Mouse (Mus musculus) testis, postnatal 10 days (tissue): ENCODE measurements at regions not wholly inside any gene's neighbourhood (a gene's known extent, or its start where the extent isn't known, plus 50 kb on each side); places are given as distances from the start of the nearest gene placed in this dataset.

Experiments used
- DNase-seq: peaks from one replicate; pipeline ENCODE4 v3.0.0; 2021; ENCODE audit warnings: low spot score

DNA sequence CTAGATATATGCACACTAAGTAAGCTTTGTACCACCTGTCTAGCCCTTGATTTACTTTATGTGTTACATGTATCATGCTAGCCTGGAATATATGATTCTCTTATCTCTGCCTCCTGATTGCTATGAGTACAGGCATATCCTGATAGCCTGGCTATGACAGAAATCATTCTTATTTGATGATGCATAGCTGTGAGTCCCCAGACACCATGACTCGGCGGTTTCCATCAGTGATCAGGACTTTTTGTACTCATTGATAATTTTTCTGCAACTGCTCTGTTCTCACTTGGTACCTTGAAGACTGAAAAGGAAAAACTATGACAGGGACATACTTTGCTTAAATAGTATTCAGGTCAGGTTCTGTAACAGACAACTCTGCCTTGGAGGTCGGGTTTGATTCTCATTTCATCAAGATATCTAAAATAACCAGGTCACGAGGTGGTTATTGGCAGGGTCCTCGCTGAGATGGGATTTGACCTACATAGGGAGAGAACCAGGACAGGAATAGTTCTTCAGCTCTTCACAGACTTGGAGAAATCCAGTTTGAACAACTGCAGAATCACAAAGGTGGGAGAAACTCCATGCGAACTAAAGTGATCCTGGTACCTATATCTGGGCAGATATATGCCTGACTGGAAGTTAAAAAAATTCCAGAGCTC is 320.2 kb upstream of the Ubash3b start:
- DNase-seq = no peak

DNA sequence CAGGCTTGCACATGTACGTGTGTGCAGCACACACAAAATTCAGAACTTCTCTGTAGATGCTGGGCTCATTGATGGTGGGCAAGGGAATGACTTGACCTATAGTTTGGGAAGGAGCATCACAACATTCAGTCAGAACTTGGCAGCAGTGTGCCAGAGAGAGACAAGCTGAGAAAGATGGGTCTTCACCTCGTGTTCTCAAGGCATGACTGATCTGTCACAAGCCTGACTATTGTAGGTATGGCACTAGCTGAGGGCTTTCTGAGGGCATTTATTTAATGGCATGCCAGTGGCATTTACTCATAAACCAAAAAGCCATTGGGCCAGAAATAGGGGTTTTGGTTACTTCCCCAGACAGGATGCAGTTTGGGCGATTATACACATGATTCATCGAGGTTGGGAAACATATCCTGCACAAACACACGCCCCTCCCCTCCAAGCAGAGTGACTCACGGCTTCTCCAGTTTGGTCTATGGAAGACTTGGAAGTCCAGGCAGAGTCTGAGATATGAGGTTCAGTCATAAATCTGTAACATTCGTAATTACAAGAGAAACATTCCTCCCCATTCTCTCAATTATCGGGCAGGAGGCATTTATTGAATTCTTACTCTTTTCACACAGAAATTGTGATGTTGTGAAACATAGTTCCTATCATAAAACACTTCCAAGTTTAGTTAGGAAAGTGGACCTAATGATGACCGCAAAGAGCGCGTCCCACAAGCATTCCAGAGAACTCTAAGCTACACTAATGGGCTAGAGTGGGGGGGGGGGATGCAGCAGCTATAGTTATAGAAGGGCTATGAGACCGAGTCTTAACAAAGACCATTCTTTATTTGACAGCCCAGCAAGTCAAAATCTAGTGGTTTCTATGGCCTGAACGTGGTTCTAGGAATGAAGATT is 318.6 kb upstream of the Ubash3b start:
- DNase-seq = no peak

DNA sequence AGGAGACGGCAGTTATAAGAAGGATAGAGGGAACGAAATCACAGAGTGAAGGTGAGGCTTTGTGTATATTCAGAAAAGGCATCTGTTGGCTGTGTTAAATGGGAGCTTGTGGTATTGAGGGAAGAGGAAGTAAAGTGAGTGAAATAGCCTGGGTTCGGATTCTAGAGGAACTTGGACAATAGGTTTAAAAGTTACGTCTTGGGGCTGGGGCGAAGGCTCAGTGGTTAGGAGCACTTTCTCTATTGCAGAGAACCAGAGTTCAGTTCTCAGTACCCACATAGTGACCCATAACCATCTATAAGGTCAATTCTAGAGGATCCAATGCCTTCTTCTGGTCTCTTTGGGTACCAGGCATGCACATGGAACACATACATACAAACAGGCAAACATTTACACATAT is 317.6 kb upstream of the Ubash3b start:
- DNase-seq = no peak

DNA sequence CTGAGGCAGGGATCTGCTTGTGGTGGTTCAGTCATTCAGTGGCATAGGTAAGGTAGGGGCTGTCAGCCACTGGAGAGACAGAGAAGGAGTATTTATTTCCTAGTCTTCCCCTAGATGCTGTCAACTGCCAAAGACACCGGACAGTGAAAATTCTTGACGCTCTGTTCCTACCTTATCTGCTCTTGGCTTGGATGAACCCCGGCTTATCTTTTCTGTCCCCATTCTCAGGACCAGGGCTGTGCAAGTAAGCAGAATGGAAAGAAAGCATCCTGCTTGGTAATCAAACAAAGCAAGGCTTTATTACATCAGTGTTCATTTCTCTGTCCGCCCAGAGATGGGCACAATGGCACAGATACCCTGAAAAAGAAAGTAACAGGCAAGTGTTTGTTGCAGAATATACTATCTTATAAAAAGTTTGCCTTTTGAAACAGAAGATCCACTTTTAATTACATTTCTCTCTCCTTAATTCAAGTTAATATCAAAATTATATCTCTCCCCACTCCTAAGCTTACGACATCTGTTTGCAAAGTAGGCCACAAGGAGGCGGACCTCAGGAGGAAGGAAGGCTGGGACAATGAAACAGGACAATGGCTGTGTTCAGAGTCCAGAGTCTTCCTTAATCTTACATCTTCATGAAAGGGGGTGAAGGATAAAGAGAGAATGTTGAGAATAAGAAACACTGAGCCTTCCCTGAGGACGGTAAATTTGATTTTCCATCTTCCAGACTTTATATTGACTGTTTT is 316.8 kb upstream of the Ubash3b start:
- no peak for DNase-seq

- no peak for DNase-seq
These were observed 313.8 kb upstream of the Ubash3b start for GRCm38 (mm10) chr9:41475326-41475725.

DNA sequence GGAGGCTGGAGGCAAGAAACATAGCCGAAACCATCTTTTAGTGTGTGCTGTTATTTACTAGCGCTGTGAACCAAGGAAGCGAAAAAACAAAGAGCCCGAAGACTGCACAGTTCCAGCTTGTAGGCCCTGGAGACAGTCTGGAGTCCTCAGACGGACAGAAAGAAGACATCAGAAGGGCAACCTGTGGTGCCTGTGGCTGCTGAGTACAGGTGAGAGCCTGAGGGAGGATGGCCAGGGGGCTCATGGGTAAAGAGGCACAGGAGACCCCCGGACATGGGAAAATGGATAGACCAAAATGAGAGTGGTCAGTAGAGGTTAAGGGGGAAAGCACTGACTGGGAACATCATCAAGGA is 313.4 kb upstream of the Ubash3b start:
- peak; percentile 52 for DNase-seq

DNA sequence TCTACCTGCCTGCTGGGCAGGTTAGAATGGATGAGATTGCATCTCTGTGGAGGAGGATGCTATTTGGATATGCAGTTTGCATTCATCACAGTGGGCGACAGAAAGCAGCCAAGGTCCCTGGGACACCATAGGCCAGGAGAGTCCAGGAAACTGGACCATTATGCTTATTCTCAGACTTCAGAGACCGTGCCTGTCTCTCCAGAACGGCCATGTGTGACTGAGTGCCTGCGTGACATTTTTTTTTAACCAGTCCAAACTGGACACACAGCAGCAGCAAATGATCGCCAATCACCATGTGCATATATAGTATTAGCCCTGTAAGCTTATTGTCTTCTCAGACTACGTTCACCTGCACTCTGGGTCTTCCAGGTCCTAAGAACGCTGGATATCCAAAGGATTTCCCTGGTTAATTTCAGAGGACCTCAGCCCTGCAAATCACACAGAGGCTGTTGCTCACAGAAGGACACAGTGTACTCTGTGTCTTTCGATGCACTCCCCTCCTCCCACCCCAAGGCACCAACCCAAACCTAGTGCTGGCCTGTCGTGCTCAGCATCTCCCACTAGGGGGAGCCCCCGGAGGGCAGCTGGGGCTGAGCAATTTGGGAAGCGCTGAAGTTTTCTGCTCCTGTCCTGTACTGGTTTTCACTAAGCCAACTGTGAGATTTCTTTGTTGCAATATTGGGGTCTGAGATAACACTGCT is 312.9 kb upstream of the Ubash3b start:
- DNase-seq = peak; percentile 97

GRCm38 (mm10) chr9:41473506-41473905 is 312.0 kb upstream of the Ubash3b start:
- DNase-seq = no peak

GRCm38 (mm10) chr9:41471345-41471744 is 309.8 kb upstream of the Ubash3b start:
- no peak for DNase-seq

DNA sequence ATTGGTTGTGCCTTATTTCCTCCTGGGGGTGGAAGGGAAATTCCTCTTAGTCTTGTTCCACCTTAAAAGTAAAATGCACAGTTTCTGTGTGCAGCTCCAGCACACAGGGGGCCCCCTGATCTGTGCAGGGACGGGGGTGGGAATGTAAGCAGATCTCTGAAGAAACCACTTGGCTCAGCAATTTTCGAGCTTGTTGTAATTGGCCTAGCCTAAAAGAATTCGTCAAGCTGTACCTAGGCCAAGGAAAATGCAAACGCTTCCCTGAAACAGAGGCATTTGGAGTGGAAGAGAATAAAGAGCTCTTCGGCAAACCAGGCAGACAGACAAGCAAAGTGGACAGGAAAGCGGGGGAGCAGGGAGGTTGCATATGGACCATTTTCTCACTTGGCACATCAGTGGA is 308.5 kb upstream of the Ubash3b start:
- no peak for DNase-seq

DNA sequence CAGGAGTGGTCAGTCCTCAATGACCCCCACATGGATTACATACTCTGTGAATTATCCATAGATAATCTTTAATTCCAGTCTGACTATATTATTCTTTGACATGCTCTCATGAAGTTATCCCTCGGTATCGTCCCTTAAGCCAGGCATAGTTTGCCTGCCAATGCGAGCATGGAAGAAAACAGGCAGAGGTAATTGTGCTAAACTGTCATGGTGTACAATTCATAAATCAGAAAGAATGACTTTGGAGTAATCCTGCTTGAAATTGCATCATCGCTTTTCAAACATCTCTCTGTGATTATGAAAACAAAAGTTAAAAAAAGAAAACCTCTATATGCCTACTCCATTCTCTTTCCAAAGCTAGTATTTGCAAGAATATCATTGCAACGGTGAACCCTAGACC is 307.9 kb upstream of the Ubash3b start:
- no peak for DNase-seq

DNA sequence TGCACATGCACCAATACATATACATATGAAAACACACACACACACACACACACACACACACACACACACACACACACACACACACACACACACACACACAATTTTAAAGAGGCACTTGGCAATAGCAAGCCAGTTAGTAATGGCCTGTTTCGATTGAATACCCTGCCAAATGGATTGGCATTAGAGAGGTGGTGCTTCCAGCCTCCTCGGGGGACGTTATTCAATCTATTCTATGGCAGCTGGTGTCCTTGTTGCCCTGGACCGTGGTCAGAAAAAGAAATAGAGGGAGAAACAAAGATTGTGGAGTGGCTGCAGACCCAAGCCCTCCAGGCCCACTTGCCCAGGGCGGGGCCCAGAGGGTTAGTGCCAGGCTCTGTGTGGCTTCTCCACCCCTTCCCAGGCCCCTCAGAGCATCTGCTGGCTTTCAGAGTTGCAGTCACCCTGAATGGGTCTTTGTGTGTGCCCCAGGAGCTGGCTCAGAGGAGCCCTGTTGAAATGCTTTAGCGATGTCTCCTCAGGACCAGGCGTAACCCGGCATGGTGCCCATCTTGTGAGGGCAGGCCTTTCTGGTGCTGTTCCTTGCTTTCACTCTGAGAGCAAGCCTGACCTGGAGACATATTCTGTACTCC is 302.7 kb upstream of the Ubash3b start:
- DNase-seq = no peak

DNA sequence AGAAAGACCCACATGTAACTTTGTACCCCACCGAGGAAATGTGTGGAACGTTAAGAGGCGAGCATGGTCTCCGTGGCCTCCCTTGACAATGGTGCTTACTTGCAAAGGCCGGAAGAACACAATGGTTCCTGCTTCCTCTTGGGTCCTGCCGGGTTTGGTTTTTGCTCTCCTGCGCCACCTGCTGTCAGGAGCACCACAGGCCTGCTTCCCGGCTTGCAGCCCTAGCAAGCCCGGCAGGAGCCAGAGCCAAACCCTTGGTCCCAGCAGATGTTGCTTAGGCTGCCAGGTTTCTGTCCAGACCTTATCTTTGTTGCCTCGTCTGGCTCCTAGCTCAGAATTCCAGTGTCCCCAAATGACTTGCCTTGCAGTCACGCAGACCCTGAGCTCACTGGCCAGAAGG is 300.2 kb upstream of the Ubash3b start:
- peak; percentile 96 for DNase-seq

DNA sequence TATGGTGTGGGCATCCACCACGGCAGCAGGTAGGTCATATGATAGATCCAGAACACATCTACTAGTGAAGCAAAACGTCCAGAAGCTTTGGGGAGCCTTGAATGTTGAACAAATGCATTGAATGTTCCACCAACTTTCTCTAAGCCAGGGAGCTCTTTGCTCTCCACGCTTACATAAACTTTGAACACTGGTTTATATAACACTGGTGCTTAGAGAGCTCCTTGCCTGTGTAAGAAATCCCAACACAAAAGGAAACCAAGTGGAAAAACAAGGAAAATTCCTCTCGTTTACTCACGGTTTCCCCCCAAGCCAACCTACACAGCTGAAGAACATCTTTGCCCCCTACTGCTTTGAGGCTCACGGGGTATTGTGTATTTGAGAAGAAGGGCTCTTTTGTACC is 299.2 kb upstream of the Ubash3b start:
- no peak for DNase-seq

DNA sequence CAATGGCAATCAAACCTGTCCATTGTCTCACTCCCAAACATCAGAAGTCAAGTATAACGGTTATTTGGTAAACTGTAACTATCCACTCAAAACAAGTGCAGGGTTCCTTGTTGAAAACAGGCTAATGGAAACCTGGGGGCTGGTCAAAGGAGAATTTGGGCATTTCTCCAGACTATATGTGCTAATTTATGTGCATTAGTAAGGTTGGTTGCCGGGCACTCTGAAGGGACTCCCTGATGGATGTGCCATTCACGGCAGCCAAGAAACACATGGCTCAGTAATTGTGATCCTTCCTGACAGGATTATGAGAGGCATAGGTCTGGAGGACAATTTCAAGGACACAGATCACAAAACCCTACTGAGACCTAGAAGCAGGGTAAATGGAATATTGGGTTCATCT is 295.5 kb upstream of the Ubash3b start:
- no peak for DNase-seq

DNA sequence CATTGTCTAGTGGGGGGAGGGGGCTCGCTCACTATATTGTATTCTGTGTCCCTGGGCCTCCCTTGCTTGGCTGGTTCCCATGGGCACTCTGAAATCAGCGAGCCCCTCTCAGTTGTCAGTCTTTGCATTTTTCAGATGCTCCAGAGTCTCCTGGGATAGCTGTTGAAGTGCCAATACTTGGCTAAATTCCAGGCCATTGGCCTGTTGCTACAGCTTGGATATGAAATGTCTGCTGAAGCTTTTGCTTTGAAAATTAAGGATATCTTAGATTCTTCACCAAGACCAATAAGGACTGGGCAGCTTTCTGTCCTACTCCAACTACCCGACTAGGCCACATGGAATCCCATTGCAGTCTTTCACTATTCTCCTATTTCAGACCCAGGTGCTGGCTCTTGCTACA is 290.2 kb upstream of the Ubash3b start:
- DNase-seq = no peak

GRCm38 (mm10) chr9:41449233-41449632 is 287.7 kb upstream of the Ubash3b start:
- DNase-seq = no peak

GRCm38 (mm10) chr9:41447902-41448301 is 286.4 kb upstream of the Ubash3b start:
- no peak for DNase-seq

GRCm38 (mm10) chr9:41447211-41447875 is 285.8 kb upstream of the Ubash3b start:
- peak; percentile 51 for DNase-seq

- no peak for DNase-seq
These were observed 285.1 kb upstream of the Ubash3b start for GRCm38 (mm10) chr9:41446431-41447203.

- DNase-seq = no peak
These were observed 280.9 kb upstream of the Ubash3b start for GRCm38 (mm10) chr9:41442418-41442817.
